Mouse (Mus musculus) testis, postnatal 14 days (tissue): ENCODE measurements around the gene Prr11.
"Not testable (repeated sequence)": the region's sequence is repeated elsewhere in the genome, so short reads cannot be mapped to it uniquely, and the experiment has no call there.

Experiments used
- DNase-seq: peaks from one replicate; pipeline ENCODE4 v3.0.0; 2021; ENCODE audit warnings: low spot score

Prr11 gene

GRCm38 (mm10) chr11:87108409-87108754, at the start of gene Prr11:
Gene Prr11, minus strand, starts transcription at chr11:87108708.
- DNase-seq, result no peak

GRCm38 (mm10) chr11:87158012-87158411, 49.5 kb upstream of the Prr11 start:
- no peak for DNase-seq

GRCm38 (mm10) chr11:87136233-87136632, 27.7 kb upstream of the Prr11 start:
- DNase-seq, result no peak

DNA sequence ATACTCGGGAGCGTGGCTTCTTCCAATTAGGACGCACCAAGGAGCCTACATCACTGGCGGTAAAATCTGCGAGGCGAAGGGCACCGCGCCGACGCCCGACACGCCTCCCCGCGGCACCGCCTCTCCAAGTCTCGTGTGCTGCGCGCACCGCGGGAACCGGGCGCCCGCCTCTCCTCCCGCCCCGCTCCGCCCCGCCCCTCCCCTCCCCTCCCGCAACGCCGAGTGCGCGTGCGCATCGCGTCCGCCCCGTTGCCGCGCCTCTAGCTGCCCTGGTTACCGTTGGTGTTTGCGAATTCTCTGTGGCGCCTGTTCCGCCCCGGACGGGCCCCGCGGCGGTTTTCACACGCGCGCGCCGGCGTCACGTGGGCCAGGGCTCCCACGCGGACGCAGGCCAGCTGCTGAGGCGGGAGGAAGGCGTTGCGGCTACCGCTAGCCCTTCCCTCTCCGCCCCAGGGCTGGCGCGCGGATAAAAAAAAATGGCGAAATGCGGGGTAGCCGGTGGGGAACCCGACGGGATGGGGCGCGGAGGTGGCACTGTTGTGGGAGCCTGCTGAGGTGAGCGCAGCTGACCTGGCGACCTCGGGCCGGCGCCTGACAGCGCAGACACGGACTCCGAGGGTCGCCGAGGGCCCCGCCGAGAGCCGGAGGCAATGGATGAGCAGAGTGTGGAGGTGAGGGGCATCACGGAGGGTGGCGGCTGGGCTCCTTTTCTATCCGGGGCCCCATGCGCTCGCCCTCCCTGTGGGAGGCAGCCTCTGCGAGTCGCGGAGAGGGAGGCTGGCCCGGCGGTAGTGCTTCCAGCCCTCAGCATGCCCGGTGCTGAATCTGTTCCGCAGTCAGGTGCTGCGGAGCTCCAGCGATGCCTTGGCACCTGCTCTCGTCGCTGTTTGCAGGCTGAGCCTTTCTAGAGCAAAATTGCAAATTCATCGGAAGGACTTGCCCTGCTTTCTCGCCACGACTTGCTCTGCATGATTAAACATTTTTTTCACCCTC, 18.6 kb upstream of the Prr11 start, which contains the start of gene Trim37:
Gene Trim37 (plus strand): TSS at position 254 of the 993 bp plus-strand sequence.
- peak; percentile 90 for DNase-seq

DNA sequence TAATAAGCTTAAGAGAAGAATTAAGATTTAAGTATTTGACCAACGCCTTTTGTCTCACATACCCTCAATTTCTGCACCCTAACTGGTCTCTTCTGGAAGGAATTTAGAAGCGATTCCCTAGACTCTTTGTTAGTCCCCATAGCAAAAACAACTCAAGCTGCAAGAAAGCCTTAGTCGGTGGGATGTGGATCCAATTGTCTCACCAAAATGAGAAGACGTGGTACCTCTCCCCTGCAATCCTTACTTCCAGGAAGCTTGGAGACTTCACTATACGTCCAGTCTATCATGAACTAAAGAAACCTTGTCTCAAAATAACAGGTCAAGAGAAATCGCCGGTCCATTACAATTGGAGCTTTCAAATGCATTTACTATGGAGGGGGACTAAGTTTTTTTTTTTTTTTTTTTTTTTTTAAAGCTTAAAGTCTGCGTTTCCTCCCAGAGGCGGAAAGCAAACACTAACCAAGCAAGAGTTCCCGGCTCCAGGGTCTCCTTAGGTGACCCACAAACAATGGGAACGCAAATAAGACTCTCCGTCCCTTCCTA, 17.8 kb upstream of the Prr11 start:
- DNase-seq, result no peak

- no peak for DNase-seq
Observed at GRCm38 (mm10) chr11:87125562-87125961, 17.1 kb upstream of the Prr11 start.

DNA sequence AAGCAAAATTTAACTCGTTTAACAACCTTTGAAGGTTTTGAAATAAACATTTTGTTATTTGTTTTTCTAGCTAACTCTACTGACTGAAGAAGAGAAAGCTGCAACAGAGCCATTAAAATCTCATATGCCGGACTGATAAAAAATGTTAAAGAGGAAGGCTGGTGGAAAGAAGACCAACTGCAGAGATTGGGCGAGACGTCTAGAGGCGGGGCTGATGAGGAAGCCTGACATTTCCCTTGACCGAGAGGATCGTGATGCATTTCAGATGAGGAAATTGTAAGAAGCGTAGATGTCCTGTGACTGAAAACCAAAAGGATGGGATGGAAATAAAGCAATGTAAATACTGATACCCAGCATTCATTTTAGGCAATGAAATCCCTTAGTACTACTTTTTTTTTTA, 13.4 kb upstream of the Prr11 start:
- no peak for DNase-seq

DNA sequence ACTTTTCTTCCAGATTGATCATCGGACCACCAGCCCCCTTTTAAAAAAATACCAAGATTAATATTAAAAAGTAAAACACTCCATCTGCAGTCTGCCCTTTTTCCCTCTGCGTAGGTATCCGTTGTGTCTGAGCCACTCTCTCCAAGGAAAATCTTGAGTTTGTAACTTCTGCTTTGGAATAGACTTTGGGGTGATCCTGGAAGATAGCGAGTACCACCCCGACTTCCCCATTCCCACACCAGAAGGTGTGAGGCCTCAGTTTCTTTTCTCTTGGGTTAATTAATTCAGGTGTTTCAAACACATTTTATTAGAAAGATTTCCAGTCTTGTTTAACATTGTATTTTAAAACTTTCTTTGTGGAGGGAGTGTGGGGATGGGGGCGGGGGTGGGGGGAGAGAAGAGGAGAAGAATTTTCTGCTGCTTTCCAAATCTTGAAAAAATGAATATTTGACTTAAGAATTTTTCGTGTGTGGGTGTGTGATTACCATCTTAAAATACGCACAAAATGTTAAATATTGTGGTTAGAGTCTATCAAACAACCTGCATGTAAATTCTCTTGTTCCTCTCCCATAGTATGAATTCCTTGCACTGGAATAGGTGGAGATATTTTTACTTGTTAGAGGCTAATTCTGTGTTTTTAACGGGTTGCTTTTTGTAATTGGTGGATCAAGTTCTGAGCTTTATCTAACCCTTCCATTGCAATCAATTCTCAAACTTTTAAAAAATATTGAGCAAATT, 1.8 kb upstream of the Prr11 start:
- DNase-seq, result no peak

DNA sequence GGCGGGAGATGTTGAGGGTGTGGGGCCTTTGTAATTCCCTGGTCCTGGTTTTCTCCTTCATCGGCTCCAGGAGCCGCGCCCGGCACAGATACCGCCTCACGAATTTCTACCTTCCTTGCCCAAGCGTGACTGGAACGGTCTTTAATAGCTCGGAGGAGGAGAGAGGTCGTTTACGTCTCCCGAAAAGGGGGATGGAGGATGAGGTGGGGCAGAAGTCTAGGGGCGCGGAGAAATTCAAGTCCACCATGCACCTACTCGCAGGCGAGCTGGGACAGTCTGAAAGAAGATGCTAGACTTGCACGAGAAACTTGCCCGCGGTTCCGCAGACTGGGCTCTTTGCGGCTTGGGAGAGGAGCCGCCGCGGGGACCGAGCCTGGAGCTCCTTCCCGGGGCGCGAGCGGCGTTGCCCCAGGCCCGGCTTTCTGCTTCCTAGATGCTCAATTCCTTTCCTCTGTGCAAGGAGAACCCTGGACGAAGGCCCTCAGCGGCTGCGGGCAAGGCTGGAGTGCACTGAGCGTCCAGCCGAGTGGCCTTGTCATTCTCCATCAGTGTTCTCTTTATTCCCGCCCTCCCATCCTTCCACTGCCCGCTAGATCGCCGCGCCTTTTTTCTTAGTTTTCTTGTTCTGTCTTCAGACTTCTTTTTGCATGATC, 1.1 kb upstream of the Prr11 start:
- peak; percentile 66 for DNase-seq

GRCm38 (mm10) chr11:87108755-87109518, 429 bp upstream of the Prr11 start, which contains the start of gene Ska2:
Gene Ska2, plus strand, starts transcription at chr11:87109234.
- DNase-seq, result peak; percentile 99

DNA sequence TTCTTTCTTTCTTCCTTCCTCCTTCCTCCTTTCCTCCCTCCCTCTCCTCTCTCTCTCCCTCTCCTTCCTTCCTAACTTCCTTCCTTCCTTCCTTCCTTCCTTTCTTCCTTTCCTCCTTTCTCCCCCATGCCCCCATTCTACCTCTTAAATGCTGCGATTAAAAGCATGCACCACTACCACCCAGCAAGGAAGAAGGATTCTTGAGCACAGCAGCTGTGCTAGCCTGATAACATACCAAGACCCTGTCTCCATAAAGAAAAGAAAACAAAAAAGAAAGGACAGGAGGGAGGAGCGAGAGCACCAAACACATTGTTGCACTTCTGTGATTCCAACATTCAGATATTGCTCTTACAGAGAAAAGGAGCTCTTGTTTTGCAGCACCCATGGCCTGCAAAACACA, 21.4 kb downstream of the Prr11 start:
- no peak for DNase-seq

DNA sequence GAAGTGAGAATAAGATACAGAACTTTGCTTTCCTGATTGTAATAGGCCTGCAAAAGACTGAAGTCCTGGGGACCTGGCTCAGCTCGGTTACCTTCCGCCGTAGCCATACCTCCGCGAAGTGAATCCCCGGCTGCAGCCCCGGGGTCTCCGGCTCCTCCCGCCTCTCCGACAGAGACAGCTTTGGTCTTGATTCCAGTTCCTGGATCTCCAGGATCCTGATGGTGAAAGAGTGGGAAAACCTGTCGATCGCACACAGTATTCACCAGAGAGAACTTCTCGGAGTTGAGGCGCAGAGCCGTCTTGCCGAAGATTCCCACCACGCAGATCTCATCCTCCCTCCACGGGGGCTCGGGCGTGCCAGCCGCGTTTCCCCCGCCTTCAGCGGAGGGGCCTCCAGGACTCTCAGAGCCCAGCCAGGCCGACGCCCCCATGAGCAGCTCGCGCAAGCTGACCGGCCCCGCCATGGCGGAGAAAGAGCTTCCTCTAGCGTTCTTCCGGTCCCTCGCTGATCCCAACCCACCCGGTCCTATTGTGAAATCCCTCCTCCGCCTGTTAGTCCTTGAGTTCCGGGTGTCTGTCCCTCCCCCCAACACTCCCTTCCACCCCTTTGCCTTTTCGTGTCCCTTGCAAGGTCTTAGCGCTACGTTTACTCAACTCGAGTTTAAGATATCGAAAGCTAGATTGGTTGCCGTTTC, 22.1 kb downstream of the Prr11 start, which contains the start of gene Smg8:
Gene Smg8 (minus strand): TSS at position 485 of the 695 bp plus-strand sequence.
- DNase-seq, result peak; percentile 88

DNA sequence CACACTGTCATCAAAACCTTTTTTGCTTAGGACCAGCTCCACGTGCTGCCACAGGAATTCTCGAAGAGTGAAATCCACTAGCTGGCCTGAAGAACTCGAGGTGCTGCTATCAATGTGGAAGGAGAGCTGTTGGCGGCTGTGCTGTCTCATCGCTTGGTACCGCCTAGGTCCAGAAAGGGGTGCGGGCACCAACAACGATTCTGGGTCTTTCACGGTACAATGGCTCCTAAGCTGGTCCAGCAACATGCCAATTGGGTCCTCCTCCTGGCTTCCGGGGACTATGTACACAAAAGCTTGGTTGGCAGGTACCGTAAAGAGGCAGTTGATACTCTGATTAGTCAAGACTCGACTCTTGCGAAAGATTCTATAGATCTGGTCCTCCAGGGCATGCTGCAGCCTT, 23.0 kb downstream of the Prr11 start:
- DNase-seq, result no peak

- DNase-seq, result no peak
Observed at GRCm38 (mm10) chr11:87083712-87084111, 24.8 kb downstream of the Prr11 start.

GRCm38 (mm10) chr11:87073866-87074440, 34.6 kb downstream of the Prr11 start, which contains the start of gene Gdpd1:
Gene Gdpd1, minus strand, starts transcription at chr11:87074062.
- DNase-seq, result peak; percentile 93

DNA sequence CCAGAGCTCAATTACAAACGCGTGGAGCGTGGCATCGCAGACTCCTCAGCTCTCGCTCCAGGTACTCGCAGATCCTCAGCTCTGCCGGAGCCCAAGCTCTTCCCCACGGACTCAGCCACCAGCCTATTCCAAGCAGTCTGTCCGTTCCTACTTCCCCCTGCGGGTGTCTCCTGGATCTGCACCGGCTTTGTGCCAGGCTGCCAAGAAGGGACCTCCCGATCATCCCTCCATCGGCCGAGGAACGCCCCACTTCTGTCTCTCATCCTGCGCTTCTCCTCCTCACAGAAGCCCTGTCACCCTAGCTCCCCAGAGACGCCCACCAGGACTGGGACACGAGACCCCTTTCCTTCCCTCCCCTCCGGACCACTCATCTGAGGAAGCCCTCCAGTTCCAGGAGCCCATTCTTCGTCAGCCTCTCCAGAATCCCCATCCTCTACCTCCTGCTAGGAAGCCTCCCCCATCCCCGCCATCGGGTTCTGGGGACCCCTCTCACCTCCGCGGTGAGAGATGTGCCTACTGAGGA, 35.1 kb downstream of the Prr11 start:
- peak; percentile 62 for DNase-seq

DNA sequence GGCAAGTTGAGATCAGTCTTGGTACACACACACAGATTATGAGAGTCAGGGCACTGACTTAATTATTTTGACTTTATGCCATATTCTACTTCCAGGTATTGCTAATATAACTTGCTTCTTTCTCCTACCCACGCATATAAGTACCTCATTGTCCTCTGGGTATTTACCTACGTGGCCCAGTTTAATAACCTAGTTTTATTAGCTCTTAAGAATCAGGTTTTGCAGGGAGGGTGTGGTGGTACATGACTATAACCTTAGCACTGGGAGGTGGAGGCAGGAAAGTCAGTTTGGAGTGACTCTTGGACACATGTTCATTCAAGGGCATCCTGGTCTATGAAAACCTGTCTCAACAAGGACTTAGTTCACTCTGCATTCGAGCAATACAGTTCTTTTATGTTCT, 46.4 kb downstream of the Prr11 start:
- no peak for DNase-seq

DNA sequence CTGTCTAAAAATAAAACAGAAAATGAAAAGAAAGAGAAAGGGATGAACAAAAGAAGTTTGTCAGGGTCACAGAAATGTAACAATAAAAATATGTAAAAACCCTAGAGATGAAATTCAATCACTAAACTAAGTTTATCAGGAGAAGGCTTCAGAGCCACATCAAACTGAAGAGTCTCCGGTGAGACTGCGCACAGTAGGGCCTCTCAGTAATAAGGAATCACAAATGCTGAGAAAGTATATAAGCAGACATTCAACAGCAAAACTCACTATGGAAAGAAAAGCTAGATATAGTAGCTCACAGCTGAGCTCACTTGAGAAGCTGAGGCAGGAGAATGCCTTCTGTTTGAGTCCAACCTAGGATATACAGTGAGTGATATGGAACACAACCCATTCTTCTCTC, 48.1 kb downstream of the Prr11 start:
- DNase-seq, result no peak

- DNase-seq, result no peak
Observed at GRCm38 (mm10) chr11:87056286-87056685, 52.2 kb downstream of the Prr11 start.

DNA sequence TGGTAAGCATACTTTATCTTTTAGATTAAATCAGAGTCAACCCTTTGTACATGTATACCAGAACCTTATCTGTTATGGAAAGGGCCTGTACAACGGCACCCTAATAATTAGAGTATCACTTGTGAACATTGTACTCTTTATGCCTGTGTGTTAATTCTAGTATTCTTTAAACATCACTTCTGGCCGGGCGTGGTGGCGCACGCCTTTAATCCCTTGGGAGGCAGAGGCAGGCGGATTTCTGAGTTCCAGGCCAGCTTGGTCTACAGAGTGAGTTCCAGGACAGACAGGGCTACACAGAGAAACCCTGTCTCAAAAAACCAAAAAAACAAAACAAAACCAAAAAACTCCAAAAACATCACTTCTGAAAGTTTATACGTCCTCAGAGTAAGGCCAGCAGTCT, 59.6 kb downstream of the Prr11 start:
- DNase-seq, result not testable (repeated sequence)
